Mouse (Mus musculus): ENCODE results near the gene Tenm2.

DNA sequence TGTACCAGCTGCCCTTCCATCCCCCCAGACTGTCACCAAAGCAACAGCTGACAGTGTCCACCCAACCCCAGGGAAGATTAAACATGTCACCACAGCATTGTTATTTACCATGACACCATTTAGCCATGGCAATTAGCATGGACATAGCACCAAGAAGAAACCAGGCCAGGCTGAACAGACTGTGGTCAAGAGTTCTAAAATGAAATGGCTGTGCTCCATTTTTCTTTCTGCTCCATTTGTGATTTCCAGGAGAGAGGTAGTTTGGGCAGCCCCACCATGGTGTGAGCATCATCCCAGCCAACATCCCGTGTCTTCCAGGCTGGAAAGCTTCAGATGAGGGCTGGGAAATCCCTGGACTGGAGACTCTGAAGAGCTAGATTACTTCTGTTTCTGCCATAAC, 431.1 kb downstream of the Tenm2 start:
- TF ChIP-seq GATA1 (IDR thresholded peaks at IDR 0.05; ENCODE audit: low read depth, low read length) (no peak), NELFE (IDR thresholded peaks at IDR 0.05; ENCODE audit: low read depth, low read length) (no peak)

Measured in MEL (cell line).